Mouse (Mus musculus) adrenal gland, postnatal 4 days (tissue): Measurements from ENCODE around the gene Limd2. TPM values are rescaled to one million over a fixed set of nuclear protein-coding genes. Genes with fewer than 3 reads are reported as not detected.
A peak's percentile ranks its signal among the peaks of the same experiment; 100 is the strongest.

ENCODE experiments used
- DNase-seq, 2 experiments: peaks; one replicate each; pipeline ENCODE4 v3.0.0; 2021 to 2022; ENCODE audit warnings: low spot score in 2 of 2, mixed read lengths in 2 of 2
- total RNA-seq, 2 experiments: library from RNA; stranded (reverse); gene quantifications; 2 replicates each; pipeline ENCODE4 v1.2.3; 2021

Limd2 gene
- total RNA-seq, 2 experiments from 2014 or later, result 39.8 to 48.2 TPM

DNA sequence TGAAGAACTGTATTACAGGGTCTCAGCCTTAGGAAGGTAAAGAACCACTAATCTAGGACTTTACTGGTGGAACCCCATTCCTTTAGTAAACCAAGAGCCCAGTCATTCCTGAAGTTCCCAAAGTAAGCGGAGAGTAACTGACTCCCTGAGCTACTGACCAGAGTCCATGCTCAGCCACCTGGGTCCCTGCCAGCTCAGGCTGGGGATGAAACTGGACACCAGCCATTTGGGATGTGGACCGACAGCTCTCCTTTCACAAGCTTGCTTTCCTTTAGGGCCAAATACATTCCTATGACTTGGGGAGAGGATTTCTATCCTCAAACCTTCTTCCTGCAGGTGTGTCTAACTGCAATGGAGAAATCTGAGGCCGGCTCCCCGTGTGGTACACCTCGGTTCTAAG is 13.7 kb upstream of the Limd2 start:
- DNase-seq, result no peak

DNA sequence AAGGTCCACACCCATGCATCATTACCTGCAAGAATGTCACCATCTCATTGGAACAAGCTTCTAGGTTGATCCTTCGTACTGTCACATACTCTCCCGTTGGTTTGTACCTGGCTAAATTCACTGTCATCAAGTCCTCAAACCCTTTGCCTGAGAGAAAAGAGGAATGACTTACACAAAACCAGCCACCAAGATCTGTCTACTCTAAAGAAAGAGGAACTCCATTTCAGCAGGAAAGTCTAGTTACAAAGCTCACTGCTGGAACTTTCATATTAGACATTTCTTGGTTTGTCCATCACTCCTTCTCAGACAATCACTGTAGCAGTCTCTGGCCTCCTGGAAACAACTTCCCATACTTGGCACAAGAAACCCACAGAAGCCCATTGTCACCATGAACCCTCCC is 12.6 kb upstream of the Limd2 start:
- DNase-seq, result no peak

DNA sequence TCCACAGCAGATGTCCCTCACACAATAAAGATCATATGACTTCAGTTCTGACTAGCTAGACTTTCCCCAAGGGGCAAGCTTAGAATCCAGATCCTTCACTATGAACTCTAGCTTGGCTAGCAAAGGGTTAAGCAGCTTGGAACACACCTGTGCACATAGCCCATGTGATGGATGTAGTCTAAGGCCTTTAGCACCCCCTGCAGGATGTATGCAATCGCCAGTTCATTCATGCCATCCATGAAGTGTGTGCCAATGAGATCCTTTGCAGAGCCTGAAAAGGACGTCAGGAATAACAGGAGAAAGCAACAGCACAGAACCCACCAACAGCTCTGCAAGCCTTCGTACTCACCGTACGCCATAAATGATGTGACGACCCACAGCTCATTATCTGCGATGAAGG is 10.1 kb upstream of the Limd2 start:
- no peak for DNase-seq

DNA sequence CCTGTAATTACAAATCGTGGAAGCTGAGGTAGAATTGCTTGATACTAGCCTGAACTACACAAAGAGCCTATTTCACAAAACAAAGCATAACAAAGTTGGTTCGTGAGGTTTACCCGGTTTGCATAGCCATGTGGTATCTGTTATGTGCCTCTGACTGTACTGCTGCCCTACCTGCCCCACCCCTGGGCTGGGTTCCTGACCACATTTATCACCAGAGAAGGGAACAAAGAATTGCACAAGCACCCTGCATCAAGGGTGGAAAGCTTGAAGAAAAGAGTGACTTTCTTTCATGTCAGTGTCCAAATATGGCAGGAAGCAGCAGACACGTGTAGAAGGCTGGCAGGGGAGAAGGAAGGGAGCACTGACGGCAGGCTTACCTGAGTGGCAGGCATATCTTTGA is 6.8 kb upstream of the Limd2 start:
- no peak for DNase-seq

DNA sequence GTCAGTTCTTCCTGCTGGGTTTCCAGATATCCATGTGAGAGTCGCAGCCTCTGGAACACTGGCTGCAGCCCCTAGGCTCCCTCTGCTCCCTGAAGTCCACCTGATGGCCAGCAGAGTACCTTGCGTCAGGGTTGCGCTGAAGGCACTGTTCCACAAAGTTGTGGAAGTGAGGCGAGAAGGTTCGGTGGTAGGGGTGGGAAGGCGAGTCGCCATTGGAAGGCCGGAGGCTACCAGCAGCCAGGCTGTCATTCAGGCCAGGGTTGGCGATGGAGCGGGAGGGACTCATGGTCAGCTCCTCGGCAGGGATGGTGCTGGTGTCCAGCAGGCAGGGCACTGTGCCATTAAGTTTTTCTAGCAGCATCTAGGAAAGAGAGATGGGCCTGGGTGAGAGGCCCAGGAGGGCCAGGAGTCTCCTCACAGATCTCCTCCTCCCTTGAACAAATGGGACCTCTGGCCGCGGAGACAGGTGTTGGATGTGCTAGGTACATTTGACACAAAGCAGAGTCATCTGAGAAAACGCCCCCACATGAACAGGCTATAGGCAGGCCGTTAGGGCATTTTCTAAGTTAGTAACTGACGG is 4.0 kb upstream of the Limd2 start:
- no peak for DNase-seq

DNA sequence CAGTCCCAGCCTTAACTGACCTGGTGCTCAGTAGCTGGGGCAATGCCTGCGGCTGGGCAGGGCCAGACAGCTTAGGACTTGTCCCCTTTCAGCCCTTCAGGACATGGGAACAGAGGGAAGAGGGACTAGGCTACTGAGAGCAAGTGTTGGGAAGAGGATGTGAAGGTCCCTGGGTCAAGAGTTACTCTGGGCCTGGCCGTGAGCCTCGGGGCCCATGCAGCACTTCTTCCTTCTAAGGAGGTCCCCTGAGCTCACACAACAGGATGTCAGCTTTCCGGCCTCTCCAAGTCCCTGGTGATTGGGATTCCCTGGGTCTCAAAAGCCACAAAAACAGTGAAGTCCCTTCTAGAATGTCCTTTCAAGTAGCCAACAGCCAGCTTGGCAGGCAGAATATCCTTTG is 2.9 kb upstream of the Limd2 start:
- DNase-seq, result no peak

DNA sequence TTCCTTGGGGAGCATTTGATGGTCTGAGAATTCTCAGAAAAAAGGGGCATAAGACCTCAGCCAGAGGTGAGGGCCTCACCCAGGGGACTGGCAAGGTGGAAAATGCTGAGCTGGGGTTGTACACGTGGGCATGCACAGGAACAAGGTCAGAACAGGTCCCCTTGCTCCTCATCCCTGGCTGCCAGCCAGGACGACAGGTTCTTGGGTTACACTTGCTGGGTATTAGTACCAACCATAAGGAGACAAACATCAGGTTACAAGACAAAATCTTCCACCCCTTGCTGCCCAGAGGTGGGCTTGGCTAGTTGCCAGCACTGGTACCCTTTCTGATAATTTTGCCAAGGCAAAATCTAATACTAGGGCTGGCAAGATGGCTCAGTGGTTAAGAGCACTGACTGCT is 1.6 kb upstream of the Limd2 start:
- no peak for DNase-seq

DNA sequence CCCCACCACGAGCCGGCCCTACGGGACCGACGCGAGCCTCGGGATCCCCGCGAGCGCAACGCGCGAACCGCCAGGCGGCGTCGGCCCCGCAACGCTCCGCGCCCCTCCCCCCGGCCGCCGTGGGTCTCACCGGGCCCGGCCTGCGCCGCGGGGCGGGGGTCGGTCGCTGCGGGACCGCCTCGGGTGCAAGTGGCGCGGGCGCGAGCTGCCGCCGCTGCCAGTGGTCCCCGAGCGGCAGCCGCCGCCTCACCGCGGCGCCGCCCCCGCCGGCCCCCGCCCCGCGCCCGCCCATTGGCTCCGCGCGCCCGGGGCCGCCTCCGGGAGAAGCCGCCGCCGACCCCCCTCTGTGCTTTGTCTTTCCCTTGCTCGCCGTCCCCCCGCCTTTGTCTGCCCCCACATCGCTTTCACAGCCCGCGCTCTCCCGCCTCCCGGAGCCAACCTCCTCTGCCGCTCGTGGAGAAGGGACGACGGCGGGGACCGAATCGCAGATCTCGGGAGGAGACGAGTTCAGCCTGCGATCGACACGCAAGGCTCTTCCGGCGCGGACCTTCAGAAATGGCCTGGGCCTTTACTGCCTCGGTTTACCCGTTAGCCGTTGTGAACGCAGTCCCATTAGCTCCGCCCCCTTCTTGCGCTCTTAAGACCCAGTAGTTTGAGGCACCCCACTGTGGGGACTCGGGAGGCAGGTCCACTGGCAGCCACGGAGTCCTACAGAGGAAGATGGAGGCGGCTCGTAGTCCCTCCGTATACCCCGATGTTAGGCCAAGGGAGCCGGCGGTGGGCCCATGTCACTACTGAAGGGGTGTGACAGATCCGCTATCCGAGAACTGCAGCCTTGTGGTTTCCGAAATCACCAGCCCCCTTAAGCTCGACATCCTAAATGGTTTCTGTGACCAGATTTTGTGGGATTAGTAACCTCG is 479 bp downstream of the Limd2 start:
- peak; percentile 58 to 62 for DNase-seq

DNA sequence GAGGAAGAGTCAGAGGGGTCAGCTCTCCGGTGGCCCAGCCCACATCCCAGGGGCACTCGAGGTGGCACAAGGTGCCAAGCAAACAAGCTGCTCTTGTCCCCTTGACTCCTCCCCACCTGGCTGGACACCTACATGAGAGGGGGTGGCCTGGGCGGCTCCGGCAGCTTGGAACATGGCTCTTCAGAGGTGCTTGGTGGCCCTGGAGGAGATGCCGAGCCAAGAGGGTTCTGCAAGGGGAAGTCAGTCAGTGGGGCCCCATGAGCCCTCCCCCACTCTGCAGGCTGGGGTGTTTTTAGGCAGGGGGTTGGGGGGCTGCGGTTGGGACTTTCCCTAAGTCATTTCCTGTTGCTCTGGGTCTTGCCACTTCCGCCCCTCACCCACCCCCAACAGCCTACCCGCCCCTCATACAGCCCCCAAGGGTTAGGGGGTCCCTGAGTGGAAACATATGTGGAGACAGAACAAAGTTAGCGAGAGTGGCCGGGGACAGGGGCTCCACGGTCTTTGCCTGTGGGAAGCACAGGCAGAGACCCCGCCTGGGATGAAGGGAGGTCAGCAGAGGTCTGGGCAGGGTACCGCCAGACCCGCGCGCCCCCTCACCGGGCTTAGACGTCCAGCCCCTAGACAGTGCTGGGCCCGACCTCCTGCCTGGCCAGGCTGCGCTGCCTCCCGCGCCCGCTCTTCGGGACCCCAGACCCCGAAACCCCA is 1.3 kb downstream of the Limd2 start:
- peak in 1 of 2 experiments; percentile 25 for DNase-seq

DNA sequence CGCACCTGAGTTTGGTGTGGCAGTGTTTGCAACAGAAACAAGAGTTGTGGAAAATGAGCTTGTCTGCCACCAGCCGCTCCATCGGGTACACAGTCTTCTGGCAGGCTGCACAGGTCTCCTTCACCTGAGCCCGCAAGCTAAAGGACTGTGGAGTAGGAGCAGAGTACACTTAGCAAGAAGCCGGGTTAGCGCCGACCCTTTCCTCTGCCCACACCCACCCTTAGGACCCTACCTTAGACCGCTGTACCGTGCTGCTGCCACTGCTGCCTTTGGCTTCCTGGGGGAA is 1.8 kb downstream of the Limd2 start:
- DNase-seq, result no peak

DNA sequence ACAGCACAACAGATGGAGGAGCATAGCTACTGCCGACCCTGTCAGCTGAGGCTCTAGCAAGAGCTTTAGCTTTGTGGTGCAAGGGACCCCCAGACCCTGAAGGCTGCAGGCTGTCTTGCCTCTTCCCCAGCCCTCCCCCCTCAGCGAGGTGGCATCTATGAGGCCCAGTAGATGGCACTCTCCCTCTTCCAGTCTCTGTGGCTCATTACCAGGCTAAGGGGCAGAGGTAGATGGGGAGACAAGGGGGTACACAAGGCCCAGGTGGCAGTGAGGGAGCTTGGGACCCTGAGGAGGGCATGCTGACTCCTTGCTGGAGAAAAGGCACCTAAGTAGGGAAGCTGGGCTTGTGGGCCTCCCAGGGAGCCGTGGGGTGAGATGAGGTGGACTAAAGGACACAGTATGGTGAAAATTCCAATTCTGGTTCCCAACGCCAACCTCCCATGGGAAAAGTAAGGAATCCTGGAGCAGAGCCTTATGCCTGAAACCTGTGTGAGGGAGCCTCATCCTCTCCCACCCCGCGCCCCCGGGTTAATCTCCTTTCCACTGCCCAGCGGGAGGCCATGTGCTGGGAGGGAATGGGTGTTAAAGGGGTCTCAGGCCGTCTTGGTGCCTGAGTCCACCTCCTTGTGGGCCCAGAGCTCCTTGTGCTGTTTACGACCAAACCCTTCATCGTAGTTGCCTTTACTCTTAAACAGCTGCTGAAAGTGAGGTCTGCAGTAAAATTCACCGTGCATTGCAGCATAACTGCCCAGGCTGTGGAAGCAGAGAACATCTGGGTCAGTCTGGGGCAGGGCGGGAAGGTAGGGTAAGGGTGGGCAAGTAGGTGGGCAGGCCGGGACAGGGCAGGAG is 2.4 kb downstream of the Limd2 start:
- no peak for DNase-seq

DNA sequence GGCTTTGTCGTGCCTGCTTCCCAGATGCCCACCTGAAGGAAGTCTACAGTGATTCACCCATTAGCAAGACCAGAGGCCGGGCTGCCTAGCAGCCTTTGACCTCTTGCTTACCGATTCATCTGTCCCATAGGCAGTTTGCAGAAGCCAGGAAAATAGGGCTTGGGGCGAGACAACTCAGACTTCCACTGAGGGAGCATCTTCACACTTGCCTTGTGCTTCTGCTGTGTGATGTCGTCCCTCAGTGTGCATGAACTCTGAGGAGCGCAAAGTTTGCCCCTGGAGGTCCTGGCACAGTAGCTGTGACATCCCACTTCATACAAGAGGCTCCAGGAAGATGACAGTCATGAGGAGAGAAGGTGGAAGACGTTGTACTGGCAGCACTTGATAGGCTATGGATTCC is 3.5 kb downstream of the Limd2 start:
- no peak for DNase-seq

DNA sequence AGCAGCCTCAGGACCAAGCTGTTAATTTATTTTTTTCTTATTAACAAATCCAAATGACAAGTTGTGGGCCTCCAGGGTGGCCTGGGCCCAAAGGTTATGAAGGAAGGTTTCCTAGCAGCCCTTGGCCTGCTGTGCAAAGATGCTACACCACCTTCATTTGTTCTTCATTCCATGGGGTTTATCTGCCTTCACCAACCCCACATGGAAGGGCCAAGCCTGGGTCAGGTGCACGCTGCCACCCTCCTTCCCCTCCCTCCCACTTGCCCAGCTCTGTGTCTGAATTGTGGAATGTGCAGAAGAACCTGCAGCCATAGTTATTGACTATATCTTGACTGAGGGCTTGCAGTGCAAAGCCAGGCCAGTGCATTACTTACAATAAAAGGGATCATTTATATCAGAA is 4.4 kb downstream of the Limd2 start:
- DNase-seq, result no peak

DNA sequence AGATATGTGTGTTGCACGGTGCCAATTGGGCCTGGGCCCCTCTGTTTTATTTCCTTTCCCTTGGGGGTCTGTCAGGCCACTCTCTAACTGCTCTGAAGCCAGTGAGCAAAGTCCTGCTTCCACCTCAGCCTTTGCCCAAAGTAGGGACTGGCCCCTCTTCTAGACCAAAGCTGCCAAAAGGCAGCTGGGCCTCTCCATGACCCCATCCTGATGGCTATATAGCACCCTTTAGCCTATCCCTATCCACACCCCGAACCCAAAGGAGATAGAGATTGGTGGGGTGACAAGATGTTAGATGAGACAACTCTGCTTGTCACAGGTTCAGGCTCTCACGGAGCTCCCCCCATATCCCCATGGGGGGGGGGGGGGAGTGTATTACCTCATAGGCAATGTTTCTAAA is 4.9 kb downstream of the Limd2 start:
- DNase-seq, result no peak

DNA sequence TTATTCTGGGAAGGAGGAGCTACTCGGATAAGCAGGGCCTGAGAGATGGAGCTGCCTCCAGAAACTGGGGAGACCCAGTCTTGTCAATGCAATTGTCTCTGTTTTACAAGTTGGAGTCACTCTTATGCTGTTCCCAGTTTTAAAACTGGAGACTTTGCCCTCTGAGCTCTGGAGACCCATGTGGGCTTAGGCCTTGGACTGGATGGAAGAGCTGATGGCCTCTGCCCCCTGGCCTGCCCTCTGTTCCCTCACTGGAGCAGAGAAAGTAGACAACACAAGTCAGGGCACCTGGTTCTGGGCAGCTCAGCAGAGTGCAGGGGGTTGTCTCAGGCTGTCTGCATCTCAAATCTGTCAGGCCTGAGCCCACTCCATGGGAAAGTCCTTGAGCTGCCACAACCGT is 5.9 kb downstream of the Limd2 start:
- no peak for DNase-seq

DNA sequence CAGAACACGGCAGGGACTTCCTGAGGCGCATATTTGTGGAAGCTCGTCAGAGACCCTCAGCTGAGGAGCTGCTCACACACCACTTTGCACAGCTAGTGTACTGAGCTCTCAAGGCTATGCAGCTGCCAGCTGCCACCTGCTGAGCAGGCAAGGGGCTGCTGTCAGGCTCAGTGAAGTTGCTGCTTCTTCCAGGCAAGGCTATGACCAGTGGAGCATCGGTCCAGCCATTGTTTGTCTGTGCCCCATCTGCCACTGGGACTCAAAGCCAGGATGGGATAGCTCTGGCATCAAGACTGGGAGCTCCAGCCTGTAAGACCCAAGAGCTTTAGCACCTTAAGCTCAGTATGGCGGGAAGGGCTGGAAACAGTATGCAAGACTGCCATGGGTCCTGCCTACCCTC is 6.6 kb downstream of the Limd2 start:
- DNase-seq, result no peak

DNA sequence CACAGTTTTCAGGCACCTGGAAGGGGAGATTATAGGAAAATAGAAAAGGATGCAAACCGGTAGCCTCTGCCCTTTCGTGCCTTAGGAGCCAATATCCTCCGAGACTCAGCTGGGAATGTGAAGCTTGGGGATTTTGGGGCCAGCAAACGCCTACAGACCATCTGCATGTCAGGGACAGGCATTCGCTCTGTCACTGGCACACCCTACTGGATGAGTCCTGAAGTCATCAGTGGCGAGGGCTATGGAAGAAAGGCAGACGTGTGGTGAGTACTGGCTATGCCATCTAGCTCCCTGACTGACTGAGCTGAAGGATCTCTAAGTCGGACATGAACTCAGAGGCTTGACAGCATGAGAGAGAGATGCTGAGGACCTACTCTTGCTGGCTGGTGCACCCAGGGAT is 8.5 kb downstream of the Limd2 start:
- no peak for DNase-seq

DNA sequence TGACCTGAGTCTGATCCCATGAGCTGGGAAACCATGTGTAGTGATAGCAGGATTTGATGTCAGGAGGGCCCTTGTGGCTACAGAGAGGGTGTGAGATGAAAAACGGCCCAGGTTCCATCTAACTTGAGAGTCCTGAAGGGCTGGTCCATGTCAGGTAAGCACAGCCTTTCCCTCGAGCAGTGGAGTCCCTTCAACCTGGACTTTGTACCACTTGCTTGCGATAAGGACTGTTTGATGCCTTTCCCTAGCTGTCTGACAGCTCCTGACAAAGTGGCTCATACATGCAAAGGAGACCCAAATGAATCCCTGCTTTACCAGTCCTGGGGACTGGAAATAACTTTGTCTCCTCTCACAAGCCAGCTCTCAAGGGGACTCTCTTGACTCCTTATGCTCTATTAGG is 9.4 kb downstream of the Limd2 start:
- DNase-seq, result no peak

DNA sequence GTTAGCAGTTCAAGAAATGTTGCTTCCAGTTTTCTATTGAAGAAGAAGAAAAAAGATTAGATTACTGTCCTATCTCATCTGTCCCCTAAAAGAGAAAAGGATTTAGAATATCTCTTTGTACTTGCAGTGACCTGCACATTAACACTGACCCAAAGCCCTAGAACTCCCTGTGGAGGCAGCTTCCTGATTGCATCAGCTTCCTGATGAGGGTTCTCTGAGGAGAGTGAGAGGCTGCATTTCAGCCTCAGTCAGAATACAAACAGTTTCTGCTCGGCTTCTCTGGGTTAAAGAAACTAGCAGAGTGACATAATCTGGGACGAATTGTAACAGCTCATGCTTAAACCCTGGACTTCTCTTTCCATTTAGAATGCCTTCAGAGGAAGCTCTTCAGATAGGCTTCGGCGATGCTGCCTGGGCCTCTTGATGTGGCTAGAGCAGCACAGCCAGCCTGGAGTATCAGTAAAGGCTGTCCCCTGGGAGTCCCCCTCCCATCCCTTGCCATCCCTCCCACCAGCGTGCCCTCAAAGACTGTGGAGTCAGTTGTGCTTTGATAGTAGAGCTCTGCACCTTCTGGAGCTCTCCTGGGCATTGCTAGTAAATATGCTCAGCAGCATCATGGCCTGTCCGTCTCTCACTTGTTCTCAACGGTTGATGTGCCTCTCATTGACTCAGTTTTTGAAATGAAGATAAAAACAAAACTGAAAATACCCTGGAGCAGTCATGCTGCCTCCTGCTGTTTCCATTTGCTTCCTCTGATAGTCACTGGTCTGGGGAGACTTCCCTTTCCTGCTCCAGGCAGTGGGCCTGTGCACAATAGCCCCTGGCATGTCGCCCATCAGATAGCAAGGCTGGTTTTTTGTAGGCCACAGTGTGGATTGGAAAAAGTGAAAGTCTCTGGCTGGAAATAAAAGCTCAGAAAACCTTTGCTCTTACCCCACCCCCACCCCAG is 25.8 kb downstream of the Limd2 start:
- peak; percentile 50 to 82 for DNase-seq

DNA sequence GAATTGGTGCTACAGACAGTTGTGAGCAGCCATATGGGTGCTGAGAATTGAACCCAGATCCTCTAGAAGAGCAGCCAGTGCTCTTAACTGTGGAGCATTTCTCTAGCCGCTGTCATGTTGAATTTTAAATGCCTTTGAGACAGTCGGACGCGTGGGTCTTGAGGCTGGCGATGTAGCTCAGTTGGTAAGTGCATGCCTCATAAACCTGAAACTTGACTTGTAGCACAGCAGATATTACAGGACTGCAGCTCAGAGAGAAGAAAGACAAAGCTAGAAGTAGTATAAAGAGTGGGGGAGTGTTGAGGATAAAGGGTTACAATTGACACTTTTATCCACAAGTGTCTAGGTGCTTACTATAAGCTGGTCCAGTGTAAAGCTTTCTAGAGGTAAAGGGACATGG is 28.1 kb downstream of the Limd2 start:
- DNase-seq, result no peak

DNA sequence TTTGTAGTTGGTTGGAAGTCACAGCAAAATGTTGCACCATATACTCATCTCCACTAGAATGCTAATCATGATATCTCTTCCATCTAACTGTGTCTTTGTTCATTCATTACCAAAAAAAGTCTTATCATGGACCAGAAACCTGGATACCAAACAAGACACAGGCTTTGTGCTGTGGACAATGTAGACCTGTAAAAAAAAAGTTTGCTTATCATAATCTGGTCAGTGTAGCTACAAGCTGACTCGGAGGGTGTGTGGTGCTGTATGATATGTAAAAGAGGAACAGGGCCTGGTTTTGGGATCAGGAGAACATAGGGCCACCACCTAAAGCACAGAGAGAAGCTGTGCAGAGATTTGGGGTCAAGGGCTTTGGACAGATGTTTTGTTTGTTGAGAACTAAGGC is 31.2 kb downstream of the Limd2 start:
- DNase-seq, result no peak
